ENCODE assay signal across 8 mouse cellular contexts in the genomic region with DNA sequence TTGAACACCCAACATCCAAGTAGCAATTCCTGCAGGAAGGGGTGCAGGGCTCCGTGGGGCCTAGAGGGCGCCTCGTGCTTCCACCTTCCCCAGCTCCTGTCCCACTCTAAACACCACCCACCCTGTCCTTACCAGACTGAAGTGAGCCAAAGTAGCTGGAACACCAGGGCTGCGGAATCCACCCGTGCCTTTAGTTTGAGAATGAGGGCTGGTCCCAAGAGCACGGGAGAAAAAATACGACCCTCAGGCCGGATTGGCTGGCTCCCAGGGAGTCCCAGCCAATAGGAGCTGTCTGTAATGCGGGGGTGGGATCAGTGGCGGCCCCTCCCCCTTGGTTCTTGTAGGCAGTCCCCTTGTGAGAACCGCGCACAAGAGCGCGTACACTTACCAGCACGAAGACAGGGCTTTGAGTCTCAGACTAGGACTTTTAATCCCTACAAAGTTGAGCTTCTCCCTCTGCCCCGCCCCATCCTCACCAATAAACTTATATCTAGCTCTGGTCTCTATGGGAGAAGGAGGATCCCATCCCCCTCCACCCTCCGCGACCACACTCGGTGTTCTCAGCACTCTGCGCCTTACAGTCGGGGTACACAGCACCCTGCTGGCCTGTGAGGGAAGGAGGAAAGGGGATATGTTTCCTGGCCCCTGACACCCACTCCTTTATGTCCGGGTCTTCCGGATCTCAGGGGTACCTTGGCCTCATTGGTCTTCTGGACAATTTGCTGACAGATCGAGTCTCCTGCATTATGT. TPM values are rescaled to one million over a fixed set of nuclear protein-coding genes. Genes with fewer than 3 reads are reported as not detected.
DNase-seq lines count a peak whose midpoint lies in the region; ATAC-seq and TF ChIP-seq lines count a peak whose summit lies in the region.

A gene (minus strand): TSS at position 274 of the 750 bp plus-strand sequence.

- no peaks in the 10 kb centered on the region; the same call in 1 of the 2 replicates for H3K36me3 ChIP-seq in heart, embryonic 13.5 days
- H3K36me3 ChIP-seq in kidney, embryonic 15.5 days: 0 out of 2 replicates have a peak, but pooled peaks cover 4% of the 10 kb centered on the region
- H3K36me3 ChIP-seq in liver, embryonic 13.5 days: peaks cover 20% of the 10 kb centered on the region
- H3K36me3 ChIP-seq in splenic B cell, adult 2 months (ENCODE audit: control insufficient read depth, insufficient read depth, low read length, poor library complexity, severe bottlenecking): no peaks in the 10 kb centered on the region

- H3K4me2 ChIP-seq in heart, embryonic 13.5 days: peak within 1 kb of the TSS; percentile 74
- peak within 1 kb of the TSS; percentile 85 for H3K4me2 ChIP-seq in kidney, embryonic 15.5 days
- H3K4me2 ChIP-seq in liver, embryonic 13.5 days: peak within 1 kb of the TSS; percentile 88

- H3K27me3 ChIP-seq in heart, embryonic 13.5 days (replicated peaks): 0 out of 2 replicates have a peak, but pooled peaks cover 3% of the 10 kb centered on the region
- no peaks in the 10 kb centered on the region for H3K27me3 ChIP-seq in kidney, embryonic 15.5 days
- 0 out of 2 replicates have a peak, but pooled peaks cover 2% of the 10 kb centered on the region for H3K27me3 ChIP-seq in liver, embryonic 13.5 days
- H3K27me3 ChIP-seq in splenic B cell, adult 2 months (ENCODE audit: control insufficient read depth, insufficient read depth, low read length, poor library complexity, severe bottlenecking): no peaks in the 10 kb centered on the region

- peak within 1 kb of the TSS; percentile 75 for H3K9ac ChIP-seq in heart, embryonic 13.5 days
- H3K9ac ChIP-seq in kidney, embryonic 15.5 days: peak within 1 kb of the TSS; percentile 36
- peak within 1 kb of the TSS; percentile 81 for H3K9ac ChIP-seq in liver, embryonic 13.5 days

- DNase-seq in frontal cortex, postnatal 25 days (ENCODE audit: low spot score in 2 of 2): no peak
- DNase-seq in liver, embryonic 13.5 days: peak; percentile 92
- DNase-seq in natural killer cell, adult 2 months (ENCODE audit: low spot score in 2 of 2): peak; percentile 60 to 65
- peak; percentile 67 for DNase-seq in splenic B cell, adult 2 months (ENCODE audit: low read depth, low spot score)

- no peak for TF ChIP-seq CTCF in embryonic fibroblast, embryonic 13.5 days (IDR thresholded peaks at IDR 0.05; ENCODE audit: borderline replicate concordance, insufficient read depth, low read length)

- peak within 1 kb of the TSS; percentile 39 for H3K4me3 ChIP-seq in embryonic fibroblast, embryonic 13.5 days (ENCODE audit: insufficient read depth, low read length)
- H3K4me3 ChIP-seq in heart, embryonic 13.5 days: peak within 1 kb of the TSS; percentile 53
- peak within 1 kb of the TSS; percentile 54 for H3K4me3 ChIP-seq in kidney, embryonic 15.5 days (replicated peaks)
- peak within 1 kb of the TSS; percentile 71 for H3K4me3 ChIP-seq in liver, embryonic 13.5 days (replicated peaks)

- H3K4me1 ChIP-seq in embryonic fibroblast, embryonic 13.5 days (ENCODE audit: control insufficient read depth, insufficient read depth, low read length): no peaks in the 10 kb centered on the region
- peaks cover 21% of the 10 kb centered on the region for H3K4me1 ChIP-seq in heart, embryonic 13.5 days
- H3K4me1 ChIP-seq in kidney, embryonic 15.5 days: peaks cover 22% of the 10 kb centered on the region
- peaks cover 53% of the 10 kb centered on the region for H3K4me1 ChIP-seq in liver, embryonic 13.5 days (replicated peaks)

- peak; percentile 59; the same call in 1 of the 2 replicates for ATAC-seq in frontal cortex, adult (ENCODE audit: low TSS enrichment)
- ATAC-seq in heart, embryonic 13.5 days (ENCODE audit: extremely low read depth, insufficient number of reproducible peaks, low FRiP score, low TSS enrichment): peak; percentile 89
- peak; percentile 95 for ATAC-seq in kidney, embryonic 15.5 days (replicated peaks; ENCODE audit: low FRiP score)
- peak; percentile 82 for ATAC-seq in liver, embryonic 13.5 days (ENCODE audit: low read depth)

- TF ChIP-seq POLR2A in embryonic fibroblast, embryonic 13.5 days (IDR thresholded peaks at IDR 0.05; ENCODE audit: low read depth, low read length): peak; percentile 95

- peak within 1 kb of the TSS; percentile 9; the same call in 1 of the 2 replicates for H3K27ac ChIP-seq in embryonic fibroblast, embryonic 13.5 days (ENCODE audit: insufficient read depth, low read length)
- H3K27ac ChIP-seq in heart, embryonic 13.5 days (replicated peaks): peak within 1 kb of the TSS; percentile 41
- peak within 1 kb of the TSS; percentile 90 for H3K27ac ChIP-seq in kidney, embryonic 15.5 days
- peak within 1 kb of the TSS; percentile 99 for H3K27ac ChIP-seq in liver, embryonic 13.5 days

- WGBS in heart, embryonic 13.5 days: 3% methylated on average over 24 of the region's 24 CpGs
- WGBS in kidney, embryonic 15.5 days: 4% methylated on average over 24 of the region's 24 CpGs
- 3% methylated on average over 24 of the region's 24 CpGs for WGBS in liver, embryonic 13.5 days (ENCODE audit: insufficient replicate concordance)

- 0 out of 2 replicates have a peak, but pooled peaks cover 4% of the 10 kb centered on the region for H3K9me3 ChIP-seq in heart, embryonic 13.5 days
- H3K9me3 ChIP-seq in kidney, embryonic 15.5 days (replicated peaks): 0 out of 2 replicates have a peak, but pooled peaks cover 3% of the 10 kb centered on the region
- H3K9me3 ChIP-seq in liver, embryonic 13.5 days (replicated peaks): no peaks in the 10 kb centered on the region

RNA-seq across cellular contexts. Expression of the gene that starts here (rescaled TPM):
- polyA plus RNA-seq in embryonic fibroblast, embryonic 13.5 days (2011; ENCODE audit: insufficient read length, low read depth, missing spikeins): 62.2 and 87.1 TPM in 2 replicates
- polyA plus RNA-seq in heart, embryonic 13.5 days (2015; fragmentation: Nextera tagmentation; extraction: Ambion mirVana): 35.4 and 36.4 TPM in 2 replicates
- polyA plus RNA-seq in kidney, embryonic 15.5 days (2015; fragmentation: Nextera tagmentation; extraction: Ambion mirVana): 68.3 and 78.0 TPM in 2 replicates
- 98.6 and 105 TPM in 2 replicates for polyA plus RNA-seq in liver, embryonic 13.5 days (2015; fragmentation: Nextera tagmentation; extraction: Ambion mirVana)

Comparison
In these comparisons a context has a peak if more than half of its experiments do, and no peak if none do; other contexts are left out.
1. DNase-seq: peak in liver, embryonic 13.5 days (single experiment), natural killer cell, adult 2 months (2 of 2) and splenic B cell, adult 2 months (single experiment); none in frontal cortex, postnatal 25 days (0 of 2).
2. H3K27ac ChIP-seq: peak in every context shown above with its lines; median percentile 99 in liver, embryonic 13.5 days; 90 in kidney, embryonic 15.5 days; 41 in heart, embryonic 13.5 days; 9 in embryonic fibroblast, embryonic 13.5 days.
3. Peak in every context shown above with its lines, with median percentiles within 50 percentile points of each other: ATAC-seq, H3K4me3 ChIP-seq, H3K4me2 ChIP-seq and H3K9ac ChIP-seq.